Comparison of ENCODE assay signal across 7 mouse cellular contexts in the genomic region with DNA sequence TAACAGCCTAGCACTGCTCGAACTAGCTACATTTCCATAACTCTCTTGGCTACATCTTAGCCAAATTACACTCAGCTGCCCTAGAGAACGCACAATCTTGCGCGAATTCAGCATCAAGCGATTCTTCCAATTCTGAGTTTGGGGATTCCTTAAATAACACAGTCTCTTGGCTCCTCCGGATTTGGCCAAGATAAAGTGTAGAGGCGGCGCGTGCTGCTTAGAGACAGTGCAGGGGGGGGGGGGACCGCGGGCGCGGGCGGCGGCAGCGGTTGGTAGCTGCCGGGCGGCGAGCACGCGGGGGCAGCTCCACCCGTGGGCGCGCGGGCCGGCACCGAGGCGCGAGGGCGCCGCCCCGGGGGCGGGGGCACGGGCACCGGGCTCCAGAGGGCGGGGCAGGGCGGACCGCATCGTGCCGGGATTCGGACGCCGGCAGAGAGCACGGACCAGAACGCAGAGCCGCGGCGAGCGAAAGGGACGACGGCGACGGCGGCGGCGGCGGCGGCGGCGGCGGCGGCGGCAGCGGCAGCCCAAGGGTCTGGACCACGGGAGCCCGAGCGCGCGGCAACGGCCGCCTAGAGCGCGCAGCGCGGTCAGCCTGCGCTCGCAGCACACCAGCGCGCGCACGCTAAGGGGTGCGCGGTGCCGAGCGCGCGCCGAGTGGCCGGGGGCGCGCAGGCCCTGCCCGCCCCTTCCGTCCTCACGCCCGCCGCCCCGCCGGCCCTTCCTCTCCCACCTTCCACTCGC. TPM values are rescaled to one million over a fixed set of nuclear protein-coding genes. Genes with fewer than 3 reads are reported as not detected.
A peak's percentile ranks its signal among the peaks of the same experiment; 100 is the strongest.
DNase-seq lines count a peak whose midpoint lies in the region; ATAC-seq lines count a peak whose summit lies in the region.

Gene Ugcg (plus strand): TSS at position 456 of the 744 bp plus-strand sequence.

- H3K4me3 ChIP-seq in intestine, embryonic 15.5 days (replicated peaks), result peak within 1 kb of the TSS; percentile 87
- peak within 1 kb of the TSS; percentile 86 for H3K4me3 ChIP-seq in midbrain, embryonic 10.5 days

- no peaks in the 10 kb centered on the region for H3K27me3 ChIP-seq in intestine, embryonic 15.5 days (replicated peaks)
- no peaks in the 10 kb centered on the region for H3K27me3 ChIP-seq in midbrain, embryonic 10.5 days (ENCODE audit: low read depth, poor library complexity, severe bottlenecking)

- H3K36me3 ChIP-seq in intestine, embryonic 15.5 days, result no peaks in the 10 kb centered on the region
- H3K36me3 ChIP-seq in midbrain, embryonic 10.5 days, result 0 out of 2 replicates have a peak, but pooled peaks cover 2% of the 10 kb centered on the region

- WGBS in intestine, embryonic 15.5 days, result under 1% methylated on average over 64 of the region's 99 CpGs
- WGBS in midbrain, embryonic 10.5 days, result under 1% methylated on average over 86 of the region's 99 CpGs

- peak within 1 kb of the TSS; percentile 95 for H3K27ac ChIP-seq in intestine, embryonic 15.5 days
- peak within 1 kb of the TSS; percentile 96 for H3K27ac ChIP-seq in midbrain, embryonic 10.5 days (replicated peaks)

- ATAC-seq in intestine, embryonic 15.5 days, result peak; percentile 93

- H3K4me2 ChIP-seq in intestine, embryonic 15.5 days (replicated peaks), result peak within 1 kb of the TSS; percentile 65

- no peaks in the 10 kb centered on the region for H3K9me3 ChIP-seq in intestine, embryonic 15.5 days
- no peaks in the 10 kb centered on the region for H3K9me3 ChIP-seq in midbrain, embryonic 10.5 days (replicated peaks)

- H3K9ac ChIP-seq in intestine, embryonic 15.5 days, result peak within 1 kb of the TSS; percentile 99

- intact Hi-C loops in gastrocnemius, postnatal 36 days (cut with DNase I), result loop anchor here (5.0 kb wide), 2 partner anchors 92 to 153 kb away; no protein-coding TSS in a partner anchor
- intact Hi-C loops in left cerebral cortex, postnatal 36 days (cut with DNase I), result loop anchor here (2.0 to 10.0 kb wide), 2 partner anchors 94 to 360 kb away; partner anchors contain the start of gene Ptbp3

- 0 out of 2 replicates have a peak, but pooled peaks cover 2% of the 10 kb centered on the region for H3K4me1 ChIP-seq in intestine, embryonic 15.5 days (replicated peaks)
- peaks cover 11% of the 10 kb centered on the region for H3K4me1 ChIP-seq in midbrain, embryonic 10.5 days

- peak; percentile 93 for DNase-seq in adrenal gland, adult 2 months
- peak; percentile 96 for DNase-seq in embryo, embryonic 11 days
- peak; percentile 69 to 72 for DNase-seq in gastrocnemius, postnatal 36 days
- peak; percentile 65 to 81 for DNase-seq in left cerebral cortex, postnatal 36 days (ENCODE audit: low spot score in 2 of 2)
- peak; percentile 78 for DNase-seq in midbrain, embryonic 10.5 days (ENCODE audit: low spot score)
- DNase-seq in right cerebral cortex, postnatal 4 days, result peak; percentile 77

RNA-seq across cellular contexts. Expression of gene Ugcg, which starts in this region (rescaled TPM):
- 10 to 100 TPM; 26.5 to 44.3 TPM for total RNA-seq in adrenal gland, adult 2 months (2021)
- 41.7 and 49.9 TPM in 2 replicates for polyA plus RNA-seq in adrenal gland, adult 2 months (2012; rRNA removed)
- total RNA-seq in gastrocnemius, postnatal 36 days (2021), result 1 to 10 TPM; 5.7 to 6.6 TPM
- 10.7 and 11.5 TPM in 2 replicates for polyA plus RNA-seq in intestine, embryonic 15.5 days (2015; fragmentation: Nextera tagmentation; extraction: Ambion mirVana)
- total RNA-seq in left cerebral cortex, postnatal 36 days (2021), result 10 to 100 TPM; 88.1 to 88.4 TPM
- 9.8 and 9.9 TPM in 2 replicates for polyA plus RNA-seq in midbrain, embryonic 10.5 days (2016; fragmentation: Nextera tagmentation; extraction: Ambion mirVana)

Comparison
In these comparisons a context has a peak if more than half of its experiments do, and no peak if none do; other contexts are left out.
1. Peak in every context shown above with its lines: DNase-seq, ATAC-seq, H3K4me3 ChIP-seq and H3K27ac ChIP-seq.